Mouse (Mus musculus) midbrain, embryonic 11.5 days (tissue): ENCODE measurements around the gene Jrkl. TPM values are rescaled to one million over a fixed set of nuclear protein-coding genes. Genes with fewer than 3 reads are reported as not detected.
A peak's percentile ranks its signal among the peaks of the same experiment; 100 is the strongest.

Experiments
- ATAC-seq: fragments of 200-750 bp; cut with Nextera tagmentation; 2 replicates; pipeline ENCODE4 v1.8.0; 2017; ENCODE audit warnings: moderate TSS enrichment, moderate library complexity; ENCODE audit not compliant: low FRiP score
- DNase-seq: peaks from one replicate; pipeline ENCODE4 v3.0.0; 2015; ENCODE audit warnings: low spot score; ENCODE audit errors: missing footprints
- H3K27ac ChIP-seq: fragments of 300-500 bp; sonication (generic); 2 replicates; pipeline ENCODE4 v1.5.1; 2014; ENCODE audit warnings: low read depth, low read length
- H3K27me3 ChIP-seq: fragments of 300-500 bp; sonication (generic); 2 replicates; pipeline ENCODE4 v1.6.1; 2014; ENCODE audit warnings: mild to moderate bottlenecking, low read length, moderate library complexity, mixed read lengths; ENCODE audit not compliant: control insufficient read depth, insufficient read depth
- H3K36me3 ChIP-seq: fragments of 300-500 bp; sonication (generic); 2 replicates; pipeline ENCODE4 v1.6.1; 2014; ENCODE audit warnings: mild to moderate bottlenecking, low read length, moderate library complexity, mixed read lengths; ENCODE audit not compliant: control insufficient read depth, insufficient read depth
- H3K4me1 ChIP-seq: fragments of 300-500 bp; sonication (generic); 2 replicates; pipeline ENCODE4 v1.6.1; 2014; ENCODE audit warnings: low read length; ENCODE audit not compliant: control insufficient read depth, insufficient read depth
- H3K4me2 ChIP-seq: fragments of 300-500 bp; sonication (generic); 2 replicates; pipeline ENCODE4 v1.6.1; 2014; ENCODE audit warnings: mild to moderate bottlenecking, moderate library complexity
- H3K4me3 ChIP-seq: fragments of 300-500 bp; sonication (generic); 2 replicates; pipeline ENCODE4 v1.5.1; 2014; ENCODE audit warnings: low read depth, low read length
- H3K9ac ChIP-seq: fragments of 300-500 bp; sonication (generic); 2 replicates; pipeline ENCODE4 v1.6.1; 2014; ENCODE audit warnings: low read length
- H3K9me3 ChIP-seq: fragments of 300-500 bp; sonication (generic); 2 replicates; pipeline ENCODE4 v1.6.1; 2016; ENCODE audit warnings: low read length; ENCODE audit not compliant: control insufficient read depth
- WGBS: fragments of 180-500 bp; shearing (Covaris S2); extraction: QIAGEN DNeasy Blood & Tissue Kit; methylation state at CpG from one replicate; pipeline ENCODE4 v1.1.7; 2014; 5-methylcytosine and 5-hydroxymethylcytosine counted together
- polyA plus RNA-seq: library from polyadenylated mRNA; unstranded; fragments of >200 nt; fragmentation: Nextera tagmentation; extraction: Ambion mirVana; gene quantifications from 2 replicates; pipeline ENCODE4 v1.2.1, GENCODE M21; 2014

Jrkl gene
- polyA plus RNA-seq, 1 experiment from 2014 or later, result 9.5 TPM

GRCm38 (mm10) chr9:13195268-13195667 is 50.4 kb downstream of the Jrkl start:
- ATAC-seq (peak; percentile 75), DNase-seq (peak; percentile 88)
- H3K27ac ChIP-seq, result no peak overlapping the region
- H3K4me3 ChIP-seq, result no peak overlapping the region
- no peaks in the 10 kb centered on the region for H3K36me3 ChIP-seq
- no peaks in the 10 kb centered on the region for H3K9me3 ChIP-seq
- no peaks in the 10 kb centered on the region for H3K27me3 ChIP-seq
- no peak overlapping the region for H3K9ac ChIP-seq
- H3K4me2 ChIP-seq, result no peak overlapping the region
- 0% methylated on average over 4 of the region's 4 CpGs for WGBS
- H3K4me1 ChIP-seq, result no peaks in the 10 kb centered on the region

- 92% methylated on average over 4 of the region's 4 CpGs for WGBS
- Histone ChIP-seq H3K27me3 (no peaks in the 10 kb centered on the region), H3K36me3 (no peaks in the 10 kb centered on the region), H3K4me1 (no peaks in the 10 kb centered on the region), H3K4me2 (no peak overlapping the region), H3K9me3 (no peaks in the 10 kb centered on the region), H3K9ac (no peak overlapping the region), H3K27ac (no peak overlapping the region), H3K4me3 (no peak overlapping the region)
- DNase-seq, result no peak
- 0 out of 2 replicates have a peak, but pooled peaks have one; percentile 24 for ATAC-seq
Observed at GRCm38 (mm10) chr9:13194619-13195018, 51.0 kb downstream of the Jrkl start.

Other genes with a start within 250 kb of the Jrkl start
- 12.8 and 16.0 TPM in 2 replicates for gene Ccdc82, start 1.1 kb upstream of the Jrkl start, polyA plus RNA-seq
- 10.3 and 10.7 TPM in 2 replicates for gene Maml2, start 52.1 kb upstream of the Jrkl start, polyA plus RNA-seq
- gene Gm17571, start 200.9 kb upstream of the Jrkl start, polyA plus RNA-seq, result not detected in 2 replicates